Mouse (Mus musculus): ENCODE measurements at regions not wholly inside any gene's neighbourhood (a gene's known extent, or its start where the extent isn't known, plus 50 kb on each side); places are given as distances from the start of the nearest gene placed in this dataset.

DNA sequence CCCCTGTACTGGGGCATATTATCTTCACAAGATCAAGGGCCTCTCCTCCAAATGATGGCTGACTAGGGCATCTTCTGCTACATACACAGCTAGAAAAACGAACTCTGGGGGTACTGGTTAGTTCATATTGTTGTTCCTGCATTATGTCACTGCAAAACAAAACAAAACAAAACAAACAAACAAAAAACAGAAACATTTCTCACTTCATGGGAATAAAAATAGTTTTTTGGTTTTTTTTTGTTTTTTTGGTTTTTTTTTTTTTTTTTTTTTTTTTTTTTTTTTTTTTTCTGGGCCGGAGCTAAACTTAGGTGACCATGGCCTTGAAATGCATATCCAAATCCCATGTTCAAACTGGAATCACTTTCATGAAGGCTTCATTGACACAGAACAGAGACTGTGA is 1184.4 kb downstream of the Efna5 start:
- DNase-seq (ENCODE audit: low read depth): no peak

DNA sequence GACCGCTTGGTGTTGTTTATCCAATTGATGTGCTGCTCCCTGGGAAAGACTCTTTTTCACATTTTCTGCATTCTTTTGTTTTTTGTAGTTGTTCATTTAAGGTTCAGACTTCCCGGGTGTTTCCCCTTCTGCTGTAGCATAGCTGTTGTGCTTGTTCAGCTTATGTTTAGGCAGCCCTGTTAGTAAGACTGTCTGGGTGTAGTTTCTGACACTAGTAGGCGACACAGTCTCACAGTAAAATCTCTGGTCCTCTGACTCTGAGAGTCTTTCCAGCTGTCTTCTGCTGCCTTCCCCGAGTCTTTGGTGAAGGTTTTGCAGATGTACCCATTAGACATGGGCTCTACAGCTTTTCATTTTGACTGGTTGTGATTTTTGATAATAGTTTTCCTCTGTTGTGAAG is 1194.8 kb downstream of the Efna5 start:
- DNase-seq (ENCODE audit: low read depth): peak; percentile 8

DNA sequence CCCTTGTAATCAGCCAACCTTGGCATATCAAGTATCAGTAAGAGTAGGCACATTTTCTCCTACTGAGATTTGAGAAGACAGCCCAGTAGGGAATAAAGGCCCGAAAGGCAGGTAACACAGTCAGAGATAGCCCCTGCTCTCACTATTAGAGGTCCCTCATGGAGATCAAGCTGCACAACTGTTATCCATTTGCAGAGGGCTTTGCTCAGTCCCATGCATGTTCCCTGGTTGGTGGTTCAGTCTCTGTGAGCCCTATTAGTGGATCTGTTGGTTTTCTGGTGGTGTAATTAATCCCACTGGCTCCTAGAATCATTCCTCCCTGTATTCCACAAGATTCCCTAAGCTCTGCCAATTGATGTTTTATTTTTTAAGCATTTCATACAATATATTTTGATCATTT is 1196.6 kb downstream of the Efna5 start:
- no peak for DNase-seq (ENCODE audit: low read depth)

DNA sequence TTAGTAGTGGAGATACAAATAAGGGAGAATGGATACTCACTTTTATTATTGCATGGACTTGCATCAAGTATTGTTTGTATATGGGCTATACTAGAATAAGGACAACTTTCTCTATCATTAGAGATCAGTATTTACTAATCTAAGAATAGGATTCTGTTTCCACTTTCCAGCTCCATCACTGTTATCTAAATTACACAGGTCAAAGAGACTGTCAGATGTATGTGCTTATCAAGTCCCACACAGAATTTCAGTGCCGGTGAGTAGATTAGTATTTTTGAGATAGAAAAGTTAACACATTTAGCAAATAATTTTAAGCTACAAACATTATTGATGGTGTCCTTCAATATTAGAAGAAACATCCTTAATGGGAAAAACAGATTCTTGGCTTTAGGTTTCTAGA is 1210.5 kb downstream of the Efna5 start:
- DNase-seq (ENCODE audit: low read depth): no peak

DNA sequence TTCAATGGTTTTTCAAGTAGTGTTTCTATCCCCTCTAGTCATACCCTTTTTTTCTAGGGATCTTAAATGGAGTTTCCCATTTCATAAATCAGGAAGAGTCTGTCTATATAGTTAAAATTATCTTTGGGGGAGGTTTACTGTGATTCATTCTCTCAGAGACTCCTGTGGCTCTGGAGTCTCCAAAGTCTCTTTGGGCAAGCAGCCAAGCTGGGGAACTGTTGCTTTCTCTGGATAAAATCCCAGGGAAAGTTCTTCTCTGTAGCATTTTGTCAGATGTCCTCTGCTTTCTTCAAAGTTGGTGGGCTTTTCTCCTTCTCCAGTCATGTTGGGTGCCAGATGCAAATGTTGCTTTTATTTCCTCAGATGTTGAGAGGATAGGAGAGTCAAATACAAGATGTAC is 1213.7 kb downstream of the Efna5 start:
- DNase-seq (ENCODE audit: low read depth): no peak

DNA sequence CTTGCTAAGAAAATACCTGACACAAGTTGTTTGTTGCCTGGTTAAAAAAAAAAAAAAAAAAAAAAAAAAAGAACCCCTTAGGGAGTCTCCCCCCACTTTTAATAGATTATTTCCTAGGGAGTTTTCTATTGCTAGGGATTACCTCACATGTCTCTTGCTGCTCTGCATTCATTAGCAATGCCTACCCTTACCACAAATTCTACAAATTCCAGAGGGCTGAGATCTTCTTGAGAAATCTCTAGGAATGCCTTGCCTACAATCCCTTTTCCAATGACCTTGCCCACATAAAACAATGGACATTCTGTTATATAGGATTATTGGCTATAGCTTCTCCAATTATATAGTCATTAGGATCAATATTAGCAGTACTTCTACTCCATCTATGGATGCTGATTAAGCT is 1216.2 kb downstream of the Efna5 start:
- no peak for DNase-seq (ENCODE audit: low read depth)

DNA sequence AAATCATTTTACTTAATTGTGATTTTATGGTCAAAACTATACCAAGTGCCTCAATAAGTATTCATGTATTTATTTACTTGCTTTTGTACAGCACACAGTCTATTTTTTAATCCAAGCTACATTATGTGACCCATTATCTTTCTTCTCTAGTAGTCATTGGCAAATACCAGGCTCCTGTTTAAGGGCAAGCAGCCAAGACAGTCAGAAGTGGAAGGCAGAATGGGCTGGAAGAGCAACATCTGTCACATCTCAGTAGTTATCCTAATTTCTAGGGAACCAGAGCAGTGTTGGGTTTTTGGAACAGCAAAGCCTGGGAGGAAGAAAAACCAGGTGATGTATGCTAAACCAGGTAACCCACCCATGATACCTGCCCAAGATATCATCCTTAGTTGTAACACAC is 1233.5 kb downstream of the Efna5 start:
- DNase-seq (ENCODE audit: low read depth): no peak

DNA sequence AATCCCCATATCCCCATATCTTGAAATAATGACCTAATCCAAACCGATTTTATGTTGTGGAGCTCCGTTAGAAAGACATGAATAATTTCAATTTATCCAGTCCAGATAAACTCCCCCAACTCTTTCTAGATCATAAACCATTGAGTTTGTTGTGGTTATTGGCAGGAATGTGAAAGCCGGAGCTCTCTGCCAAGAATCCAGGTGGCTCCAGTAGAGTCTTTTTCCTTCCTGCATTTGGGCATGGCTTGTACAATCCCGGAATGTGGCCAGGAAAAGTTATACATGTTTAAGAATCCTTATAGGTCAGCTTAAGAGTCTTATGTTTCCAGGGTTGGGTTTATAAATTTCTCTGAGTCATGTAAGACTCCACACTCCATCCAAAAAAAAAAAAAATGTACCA is 1272.8 kb downstream of the Efna5 start:
- no peak for DNase-seq (ENCODE audit: low read depth)

DNA sequence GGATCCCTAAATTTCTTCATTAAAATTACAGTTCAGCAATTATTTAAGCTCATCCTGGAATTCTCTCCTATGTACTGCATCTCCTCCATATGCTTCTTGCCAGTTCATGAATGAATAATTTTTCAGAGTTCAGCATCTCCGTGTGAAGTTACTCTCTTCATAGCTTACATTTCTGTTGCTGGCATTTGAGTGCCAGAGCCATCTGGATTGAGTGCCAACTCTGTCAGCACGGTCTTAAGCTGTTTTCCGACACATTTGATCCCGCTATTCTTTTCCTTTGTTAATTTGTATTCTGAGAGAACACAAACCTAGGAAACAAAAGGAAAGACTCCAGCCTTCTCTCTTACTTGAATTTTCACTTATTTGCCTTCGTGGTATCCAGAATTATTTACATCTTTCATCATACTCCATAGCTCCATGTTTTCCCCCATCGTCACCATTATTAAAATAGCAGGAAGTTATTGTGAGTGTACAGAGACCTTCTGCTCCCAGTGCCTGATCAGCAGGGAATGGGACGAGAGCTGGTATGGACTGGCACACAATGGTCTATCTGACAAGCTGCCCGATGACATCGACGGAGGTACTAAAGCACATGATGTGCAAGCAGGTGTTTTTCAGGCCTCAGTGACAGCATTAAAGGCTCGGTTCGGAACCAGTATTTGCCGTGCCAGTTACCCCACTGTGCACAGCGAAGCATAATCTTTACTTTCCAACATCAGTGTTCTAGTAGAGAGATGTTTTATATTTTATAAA is 1274.2 kb downstream of the Efna5 start:
- DNase-seq (ENCODE audit: low read depth): no peak

DNA sequence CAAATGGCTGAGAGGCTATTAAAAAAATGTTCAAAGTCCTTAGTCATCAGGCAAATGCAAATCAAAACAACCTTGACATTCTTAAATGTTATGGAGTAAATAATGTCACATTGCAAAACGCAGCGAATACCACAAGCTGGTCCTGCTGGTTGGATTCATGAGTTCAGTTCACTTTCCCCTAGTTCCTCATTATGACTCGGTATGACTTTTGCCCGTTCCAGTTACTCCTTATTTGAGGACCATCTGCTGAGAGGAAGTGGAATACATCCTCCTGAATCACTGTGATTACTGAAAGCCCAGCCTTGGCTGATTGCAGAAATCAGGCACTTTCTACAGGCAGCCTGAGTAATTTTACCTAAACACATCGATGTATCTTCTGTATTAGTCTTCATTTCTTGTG is 1276.9 kb downstream of the Efna5 start:
- no peak for DNase-seq (ENCODE audit: low read depth)

DNA sequence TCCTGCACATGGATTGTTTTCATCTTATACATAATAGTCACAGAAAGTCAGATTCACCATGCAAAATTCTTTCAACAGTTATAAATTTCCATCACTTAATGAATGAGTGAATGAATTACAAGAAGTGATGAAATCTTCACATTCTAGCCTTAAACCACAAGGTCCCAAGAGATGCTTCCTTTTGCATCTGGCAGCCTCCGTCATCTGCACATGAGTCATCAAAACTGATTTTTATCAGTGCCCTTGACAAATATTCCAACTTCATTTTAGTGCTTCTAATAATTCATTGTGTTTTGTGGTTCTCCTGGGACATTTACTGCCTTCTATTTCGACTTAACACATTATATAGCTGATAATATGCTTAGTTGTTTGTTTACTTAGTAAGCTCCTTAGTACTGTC is 1291.9 kb downstream of the Efna5 start:
- DNase-seq (ENCODE audit: low read depth): peak; percentile 9

DNA sequence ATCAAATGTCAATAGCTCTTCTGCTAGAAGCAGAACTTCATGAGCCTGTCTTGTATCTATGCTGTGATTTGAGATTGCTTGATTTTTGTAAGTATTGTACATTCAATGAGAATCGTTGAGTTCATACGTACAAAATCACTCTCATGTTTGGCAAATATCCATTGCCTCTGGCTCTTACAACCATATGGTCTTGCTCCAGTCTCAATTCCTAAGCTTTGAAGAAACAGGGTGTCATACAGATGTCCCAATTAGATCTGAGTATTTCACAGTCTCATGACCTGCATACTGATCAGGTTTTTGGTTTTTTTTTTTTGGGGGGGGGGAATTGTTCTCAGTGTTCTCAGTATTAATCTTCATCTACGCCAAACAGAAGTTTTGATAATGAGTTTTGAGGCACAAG is 1302.2 kb downstream of the Efna5 start:
- DNase-seq (ENCODE audit: low read depth): no peak

DNA sequence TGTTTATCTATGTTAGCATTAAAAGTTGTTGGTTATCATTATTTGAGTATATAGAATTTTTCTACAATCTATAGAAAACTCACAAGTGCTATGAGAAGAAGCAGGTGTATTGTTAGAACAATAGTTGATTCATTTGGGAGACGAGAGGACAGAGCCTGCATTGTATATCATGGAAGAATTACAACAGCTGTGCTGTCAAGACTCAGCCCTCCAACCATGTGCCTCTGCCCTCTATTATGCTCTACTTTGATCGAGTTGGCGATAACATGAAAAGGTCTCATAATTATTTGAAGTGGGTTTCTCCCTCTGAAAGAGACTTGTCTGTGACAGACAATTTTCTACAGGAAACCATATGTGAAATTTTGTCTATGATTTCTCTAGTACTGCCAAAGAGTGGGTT is 1310.2 kb downstream of the Efna5 start:
- DNase-seq (ENCODE audit: low read depth): no peak

All from NIH3T3 (cell line).